27 mouse cellular contexts compared by ENCODE assay signal in genomic region chr6:108832989-108833388, GRCm38 (mm10). TPM values are rescaled to one million over a fixed set of nuclear protein-coding genes. Genes with fewer than 3 reads are reported as not detected.
DNase-seq lines count a peak whose midpoint lies in the region; ATAC-seq and TF ChIP-seq lines count a peak whose summit lies in the region.
"Had no signal": no experiment of that assay in that cellular context is flagged by ENCODE, and none has a peak within 500 bp of the region (broad histone marks: within the 10 kb centered on the region; RNA-seq: fewer than 3 reads in every experiment).

No protein-coding gene starts in this region.

- H3K4me2 ChIP-seq in CH12.LX (ENCODE audit: insufficient read depth, low read depth, poor library complexity, severe bottlenecking): peak overlapping the region; percentile 100
- H3K4me2 ChIP-seq in liver, embryonic 13.5 days: 0 out of 2 replicates have a peak overlapping the region, but pooled peaks have one; percentile 24
- H3K4me2 ChIP-seq: embryonic facial prominence, embryonic 12.5 days; forebrain, embryonic 12.5 days; hindbrain, embryonic 13.5 days; limb, embryonic 15.5 days; lung, embryonic 14.5 days had no signal

- TF ChIP-seq RAD21 in CH12.LX (IDR thresholded peaks at IDR 0.05; ENCODE audit: low read depth, low read length): peak; percentile 26

- 27% methylated on average over 6 of the region's 6 CpGs for WGBS in liver, embryonic 13.5 days (ENCODE audit: insufficient replicate concordance)

- H3K27me3 ChIP-seq in CH12.LX (replicated peaks): no peaks in the 10 kb centered on the region
- H3K27me3 ChIP-seq in liver, embryonic 13.5 days: no peaks in the 10 kb centered on the region
- H3K27me3 ChIP-seq: embryonic facial prominence, embryonic 12.5 days; forebrain, embryonic 12.5 days; hindbrain, embryonic 13.5 days; limb, embryonic 15.5 days had no signal

- H3K79me2 ChIP-seq in CH12.LX (replicated peaks; ENCODE audit: control insufficient read depth, extremely low read depth, insufficient read depth, poor library complexity, severe bottlenecking): peaks cover 85% of the 10 kb centered on the region

- peak in 1 of 2 experiments; percentile 32; a peak in 2 of 4 replicates for TF ChIP-seq CTCF in CH12.LX (conservative IDR thresholded peaks at IDR 0.05 in 1 of 2, IDR thresholded peaks at IDR 0.05 in 1 of 2; ENCODE audit: low read depth in 2 of 2, low read length in 2 of 2)

- H3K4me3 ChIP-seq in CH12.LX (replicated peaks in 1 of 3; ENCODE audit: low read depth in 2 of 3, low read length in 2 of 3, poor library complexity in 1 of 3): peak overlapping the region; percentile 25 to 96 (median 42)
- H3K4me3 ChIP-seq in liver, embryonic 13.5 days (replicated peaks): no peak overlapping the region
- H3K4me3 ChIP-seq: embryonic facial prominence, embryonic 12.5 days; erythroblast, embryonic 14.5 days; forebrain, embryonic 12.5 days; heart, adult 2 months; hindbrain, embryonic 13.5 days; left cerebral cortex, adult 2 months; limb, embryonic 15.5 days; midbrain, embryonic 10.5 days had no signal

- H3K9me3 ChIP-seq in CH12.LX (replicated peaks; ENCODE audit: low read length): no peaks in the 10 kb centered on the region
- no peaks in the 10 kb centered on the region for H3K9me3 ChIP-seq in liver, embryonic 13.5 days (replicated peaks)
- H3K9me3 ChIP-seq: embryonic facial prominence, embryonic 12.5 days; forebrain, embryonic 12.5 days; hindbrain, embryonic 13.5 days; limb, embryonic 15.5 days; midbrain, embryonic 10.5 days had no signal

- in situ Hi-C loops in CH12.LX (cut with MboI; ENCODE audit: low pct_ligation_motif_present, low pct_unique_long_range_greater_than_20kb, low sequenced_read_pairs): no loop called here

- no peak for ATAC-seq in liver, embryonic 13.5 days (ENCODE audit: low read depth)
- ATAC-seq: inflammation-experienced regulatory T-cells, adult 6 months; midbrain, embryonic 16.5 days had no signal

- TF ChIP-seq EP300 in CH12.LX (IDR thresholded peaks at IDR 0.05; ENCODE audit: low read length): no peak

- dilution Hi-C loops in CH12.LX (cut with MboI; ENCODE audit: extremely low pct_ligation_motif_present, extremely low pct_unique_long_range_greater_than_20kb, low sequenced_read_pairs): no loop called here

- peaks cover 11 to 38% of the 10 kb centered on the region in 2 experiments for H3K4me1 ChIP-seq in CH12.LX (ENCODE audit: control insufficient read depth in 1 of 2, insufficient read depth in 2 of 2)
- H3K4me1 ChIP-seq in liver, embryonic 13.5 days (replicated peaks): peaks cover 75% of the 10 kb centered on the region

- DNase-seq in thymus, postnatal 14 days: peak; percentile 63
- no peak for DNase-seq in thymus, postnatal 10 days (ENCODE audit: low spot score in 2 of 2)
- no peak for DNase-seq in CH12.LX (ENCODE audit: extremely low read depth)
- no peak for DNase-seq in liver, embryonic 13.5 days
- peak; percentile 36 for DNase-seq in thymus, postnatal 4 days
- no peak for DNase-seq in left cerebral cortex, adult 8-10 months (ENCODE audit: low spot score in 2 of 2)
- DNase-seq in cerebellum, postnatal 4 days (ENCODE audit: low spot score in 2 of 2): no peak
- DNase-seq in adrenal gland, postnatal 10 days: no peak
- DNase-seq: adrenal gland, adult 2 months; cerebellum, adult 11-12 months; cerebellum, postnatal 10 days; gastrocnemius, postnatal 36 days; heart, adult 2 months; kidney, adult 18-20 months; left cerebral cortex, postnatal 4 days; lung, embryonic 14.5 days; lung, postnatal 36 days had no signal

- peak overlapping the region; percentile 58 for H3K27ac ChIP-seq in CH12.LX (ENCODE audit: insufficient read depth, low read depth)
- H3K27ac ChIP-seq in liver, embryonic 13.5 days: no peak overlapping the region
- H3K27ac ChIP-seq: embryonic facial prominence, embryonic 12.5 days; forebrain, embryonic 12.5 days; heart, adult 2 months; hindbrain, embryonic 13.5 days; kidney, postnatal 0 days; left cerebral cortex, adult 2 months; limb, embryonic 15.5 days; midbrain, embryonic 10.5 days had no signal

- H3K9ac ChIP-seq in CH12.LX (ENCODE audit: insufficient read depth, low read depth): peak overlapping the region; percentile 79
- H3K9ac ChIP-seq in liver, embryonic 13.5 days: no peak overlapping the region
- H3K9ac ChIP-seq: embryonic facial prominence, embryonic 12.5 days; forebrain, embryonic 12.5 days; hindbrain, embryonic 13.5 days; limb, embryonic 15.5 days; lung, embryonic 14.5 days had no signal

- H3K36me3 ChIP-seq in CH12.LX (replicated peaks in 1 of 2; ENCODE audit: control insufficient read depth in 1 of 2, insufficient read depth in 1 of 2, low read length in 1 of 2): peaks cover 9 to 10% of the 10 kb centered on the region in 2 experiments
- H3K36me3 ChIP-seq in liver, embryonic 13.5 days: peaks cover 2% of the 10 kb centered on the region; the same call in 1 of the 2 replicates

- no peak for TF ChIP-seq POLR2A in CH12.LX (IDR thresholded peaks at IDR 0.05; ENCODE audit: low read depth, low read length)

TF ChIP-seq in CH12.LX, 34 proteins besides CTCF, POLR2A, EP300 and RAD21:
- TF ChIP-seq ZKSCAN1 (IDR thresholded peaks at IDR 0.05; ENCODE audit: borderline replicate concordance, low read depth, low read length) (no peak), POLR2AphosphoS2 (IDR thresholded peaks at IDR 0.05; ENCODE audit: low read depth, low read length) (no peak), ZNF384 (IDR thresholded peaks at IDR 0.05; ENCODE audit: low read depth, low read length) (peak; percentile 68)

RNA-seq across cellular contexts. Expression of gene Edem1, which starts 4.5 kb away (rescaled TPM):
- total RNA-seq in CH12.LX (2012; rRNA removed) (70.9 and 100 TPM in 2 replicates), CH12.LX (2014; rRNA removed) (186 and 216 TPM in 2 replicates)
- 157 and 163 TPM in 2 replicates for polyA plus RNA-seq in CH12.LX (2012; ENCODE audit: insufficient read length, low read depth)
- 13.5 and 20.8 TPM in 2 replicates for polyA plus RNA-seq in liver, embryonic 13.5 days (2015; fragmentation: Nextera tagmentation; extraction: Ambion mirVana)
- 10 to 100 TPM; 18.2 to 26.0 (median 21.3) TPM for total RNA-seq in left cerebral cortex, adult 8-10 months (2022)
- total RNA-seq in adrenal gland, postnatal 10 days (2021): 10 to 100 TPM; 55.7 to 56.7 TPM

RNA-seq across cellular contexts. Expression of gene Arl8b, which starts 50.1 kb away (rescaled TPM):
- total RNA-seq in CH12.LX (2012; rRNA removed) (47.8 and 63.3 TPM in 2 replicates), CH12.LX (2014; rRNA removed) (170 and 197 TPM in 2 replicates)
- polyA plus RNA-seq in CH12.LX (2012; ENCODE audit: insufficient read length, low read depth): 125 and 141 TPM in 2 replicates
- polyA plus RNA-seq in liver, embryonic 13.5 days (2015; fragmentation: Nextera tagmentation; extraction: Ambion mirVana): 38.0 and 57.2 TPM in 2 replicates
- total RNA-seq in left cerebral cortex, adult 8-10 months (2022): 100 to 1,000 TPM; 199 to 232 (median 219) TPM
- total RNA-seq in adrenal gland, postnatal 10 days (2021): 100 to 1,000 TPM; 101 to 103 TPM

Comparison
In these comparisons a context has a peak if more than half of its experiments do, and no peak if none do; other contexts are left out.
1. DNase-seq: peak in thymus, postnatal 14 days (single experiment) and thymus, postnatal 4 days (single experiment); none in thymus, postnatal 10 days (0 of 2), CH12.LX (single experiment), liver, embryonic 13.5 days (single experiment), left cerebral cortex, adult 8-10 months (0 of 2), cerebellum, postnatal 4 days (0 of 2) and adrenal gland, postnatal 10 days (single experiment).